Mouse (Mus musculus) lung, adult 18-20 months (tissue): ENCODE measurements around the gene Podnl1.

Experiments
- DNase-seq, 2 experiments: peaks; one replicate each; pipeline ENCODE4 v3.0.0; 2022; ENCODE audit warnings: mixed read lengths in 2 of 2

The Podnl1 gene

GRCm38 (mm10) chr8:84125656-84126055 lies at the start of gene Podnl1:
Podnl1 (plus strand) TSS chr8:84125989.
- no peak for DNase-seq

GRCm38 (mm10) chr8:84076412-84076811 lies 49.4 kb upstream of the Podnl1 start:
- no peak for DNase-seq

GRCm38 (mm10) chr8:84076849-84077248 lies 48.9 kb upstream of the Podnl1 start:
- no peak for DNase-seq

GRCm38 (mm10) chr8:84079206-84079605 lies 46.6 kb upstream of the Podnl1 start:
- DNase-seq = peak; percentile 56 to 68

GRCm38 (mm10) chr8:84083829-84084241 lies 42.0 kb upstream of the Podnl1 start:
- peak; percentile 46 to 64 for DNase-seq

- DNase-seq = no peak
Measured at GRCm38 (mm10) chr8:84084341-84085115, 41.3 kb upstream of the Podnl1 start.

- no peak for DNase-seq
Measured at GRCm38 (mm10) chr8:84087156-84087555, 38.6 kb upstream of the Podnl1 start.

- no peak for DNase-seq
Measured at GRCm38 (mm10) chr8:84087821-84088220, 38.0 kb upstream of the Podnl1 start.

GRCm38 (mm10) chr8:84089277-84089676 lies 36.5 kb upstream of the Podnl1 start:
- no peak for DNase-seq

GRCm38 (mm10) chr8:84090585-84090984 lies 35.2 kb upstream of the Podnl1 start:
- DNase-seq = no peak

GRCm38 (mm10) chr8:84096061-84096460 lies 29.7 kb upstream of the Podnl1 start:
- no peak for DNase-seq

GRCm38 (mm10) chr8:84098376-84098775 lies 27.4 kb upstream of the Podnl1 start:
- no peak for DNase-seq

- DNase-seq = no peak
Measured at GRCm38 (mm10) chr8:84101476-84102270, 24.1 kb upstream of the Podnl1 start.

GRCm38 (mm10) chr8:84103601-84104000 lies 22.2 kb upstream of the Podnl1 start:
- peak in 1 of 2 experiments; percentile 30 for DNase-seq

- DNase-seq = peak; percentile 61 to 62
Measured at GRCm38 (mm10) chr8:84104221-84104620, 21.6 kb upstream of the Podnl1 start.

GRCm38 (mm10) chr8:84104697-84105609 lies 20.8 kb upstream of the Podnl1 start, which contains the start of gene Dcaf15:
Dcaf15 (minus strand) TSS chr8:84104768.
- peak; percentile 98 to 99 for DNase-seq

GRCm38 (mm10) chr8:84105676-84106075 lies 20.1 kb upstream of the Podnl1 start:
- DNase-seq = no peak

- DNase-seq = no peak
Measured at GRCm38 (mm10) chr8:84106216-84107040, 19.4 kb upstream of the Podnl1 start.

- DNase-seq = no peak
Measured at GRCm38 (mm10) chr8:84115646-84116045, 10.1 kb upstream of the Podnl1 start.

GRCm38 (mm10) chr8:84122151-84122550 lies 3.6 kb upstream of the Podnl1 start:
- DNase-seq = no peak

- DNase-seq = no peak
Measured at GRCm38 (mm10) chr8:84126742-84127141, 953 bp downstream of the Podnl1 start.
